Mouse (Mus musculus) kidney, embryonic 14.5 days (tissue): ENCODE data around the gene Fosb. TPM values are rescaled to one million over a fixed set of nuclear protein-coding genes. Genes with fewer than 3 reads are reported as not detected.

Experiments used
- ATAC-seq: fragments of 200-750 bp; cut with Nextera tagmentation; 2 replicates; pipeline ENCODE4 v1.8.0; 2017; ENCODE audit warnings: moderate number of reproducible peaks, mild to moderate bottlenecking, moderate TSS enrichment, moderate library complexity; ENCODE audit not compliant: low FRiP score, low TSS enrichment
- H3K27ac ChIP-seq: fragments of 300-500 bp; sonication (generic); 2 replicates; pipeline ENCODE4 v1.5.1; 2014; ENCODE audit warnings: low read depth, mild to moderate bottlenecking, low read length, moderate library complexity, mixed read lengths
- H3K27me3 ChIP-seq: fragments of 300-500 bp; sonication (generic); 2 replicates; pipeline ENCODE4 v1.6.1; 2014; ENCODE audit warnings: mild to moderate bottlenecking, low read length; ENCODE audit not compliant: control insufficient read depth, insufficient read depth
- H3K36me3 ChIP-seq: fragments of 300-500 bp; sonication (generic); 2 replicates; pipeline ENCODE4 v1.6.1; 2014; ENCODE audit warnings: low read length, mixed read lengths; ENCODE audit not compliant: control insufficient read depth, insufficient read depth
- H3K4me1 ChIP-seq: fragments of 300-500 bp; sonication (generic); 2 replicates; pipeline ENCODE4 v1.6.1; 2014; ENCODE audit warnings: low read length, mixed read lengths; ENCODE audit not compliant: control insufficient read depth, insufficient read depth
- H3K4me2 ChIP-seq: fragments of 300-500 bp; sonication (generic); replicated peaks from 2 replicates; pipeline ENCODE4 v1.6.1; 2014; ENCODE audit warnings: low read depth, mild to moderate bottlenecking, low read length
- H3K4me3 ChIP-seq: fragments of 300-500 bp; sonication (generic); 2 replicates; pipeline ENCODE4 v1.5.1; 2014; ENCODE audit warnings: mild to moderate bottlenecking, low read length
- H3K9ac ChIP-seq: fragments of 300-500 bp; sonication (generic); 2 replicates; pipeline ENCODE4 v1.6.1; 2014; ENCODE audit warnings: low read depth, mild to moderate bottlenecking, low read length, moderate library complexity
- H3K9me3 ChIP-seq: fragments of 300-500 bp; sonication (generic); 2 replicates; pipeline ENCODE4 v1.6.1; 2016; ENCODE audit warnings: low read length; ENCODE audit not compliant: control insufficient read depth
- WGBS: fragments of 180-500 bp; shearing (Covaris S2); extraction: QIAGEN DNeasy Blood & Tissue Kit; methylation state at CpG from one replicate; pipeline ENCODE4 v1.1.7; 2014; 5-methylcytosine and 5-hydroxymethylcytosine counted together
- polyA plus RNA-seq: library from polyadenylated mRNA; unstranded; fragments of >200 nt; fragmentation: Nextera tagmentation; extraction: Ambion mirVana; gene quantifications from 2 replicates; pipeline ENCODE4 v1.2.1, GENCODE M21; 2014

Gene Fosb
- polyA plus RNA-seq, 1 experiment from 2014 or later = 0.20 TPM

- Histone ChIP-seq H3K9ac (peak within 1 kb of the TSS; percentile 94), H3K27ac (peak within 1 kb of the TSS; percentile 96), H3K27me3 (no peaks in the 10 kb centered on the region), H3K9me3 (no peaks in the 10 kb centered on the region), H3K4me2 (peak within 1 kb of the TSS; percentile 96), H3K4me1 (peaks cover 20% of the 10 kb centered on the region), H3K36me3 (peaks cover 4% of the 10 kb centered on the region; the same call in 1 of the 2 replicates), H3K4me3 (peak within 1 kb of the TSS; percentile 97)
- ATAC-seq = peak; percentile 68
- WGBS = under 1% methylated on average over 61 of the region's 62 CpGs
These were observed 38.3 kb downstream of the Fosb start, which contains the start of gene Vasp for GRCm38 (mm10) chr7:19271238-19272172. Gene Vasp (minus strand): TSS chr7:19271817.

GRCm38 (mm10) chr7:19270509-19271237, 39.2 kb downstream of the Fosb start:
- H3K27ac ChIP-seq = peak overlapping the region; percentile 96
- H3K4me2 ChIP-seq = peak overlapping the region; percentile 96
- H3K27me3 ChIP-seq = no peaks in the 10 kb centered on the region
- peak overlapping the region; percentile 97 for H3K4me3 ChIP-seq
- WGBS = under 1% methylated on average over 20 of the region's 21 CpGs
- H3K9ac ChIP-seq = peak overlapping the region; percentile 94
- no peaks in the 10 kb centered on the region for H3K9me3 ChIP-seq
- peaks cover 8% of the 10 kb centered on the region for H3K36me3 ChIP-seq
- ATAC-seq = no peak
- H3K4me1 ChIP-seq = peaks cover 20% of the 10 kb centered on the region

- 1% methylated on average over 18 of the region's 19 CpGs for WGBS
These were observed 40.0 kb downstream of the Fosb start for GRCm38 (mm10) chr7:19269721-19270441.

GRCm38 (mm10) chr7:19268993-19269681, 40.7 kb downstream of the Fosb start:
- Histone ChIP-seq H3K36me3 (peaks cover 16% of the 10 kb centered on the region), H3K9ac (peak overlapping the region; percentile 94), H3K27me3 (no peaks in the 10 kb centered on the region), H3K4me2 (peak overlapping the region; percentile 96), H3K27ac (peak overlapping the region; percentile 96), H3K4me1 (peaks cover 20% of the 10 kb centered on the region), H3K4me3 (peak overlapping the region; percentile 97), H3K9me3 (no peaks in the 10 kb centered on the region)
- peak; percentile 1; the same call in 1 of the 2 replicates for ATAC-seq
- WGBS = 15% methylated on average over 10 of the region's 10 CpGs

More at GRCm38 (mm10) chr7:19269721-19270441, 40.0 kb downstream of the Fosb start:
- peak overlapping the region; percentile 94 for H3K9ac ChIP-seq
- peak overlapping the region; percentile 96 for H3K4me2 ChIP-seq
- no peaks in the 10 kb centered on the region for H3K27me3 ChIP-seq
- no peaks in the 10 kb centered on the region for H3K9me3 ChIP-seq
- H3K4me1 ChIP-seq = peaks cover 20% of the 10 kb centered on the region
- ATAC-seq = peak; percentile 53
- peak overlapping the region; percentile 97 for H3K4me3 ChIP-seq
- peaks cover 9% of the 10 kb centered on the region for H3K36me3 ChIP-seq
- H3K27ac ChIP-seq = peak overlapping the region; percentile 96

- H3K36me3 ChIP-seq = peaks cover 35% of the 10 kb centered on the region
- H3K9ac ChIP-seq = no peak overlapping the region
- no peaks in the 10 kb centered on the region for H3K9me3 ChIP-seq
- no peak overlapping the region for H3K4me2 ChIP-seq
- no peak for ATAC-seq
- 63% methylated on average over 10 of the region's 10 CpGs for WGBS
- peaks cover 20% of the 10 kb centered on the region for H3K4me1 ChIP-seq
- no peak overlapping the region for H3K4me3 ChIP-seq
- H3K27me3 ChIP-seq = no peaks in the 10 kb centered on the region
- H3K27ac ChIP-seq = no peak overlapping the region
These were observed 42.8 kb downstream of the Fosb start for GRCm38 (mm10) chr7:19267051-19267450.

DNA sequence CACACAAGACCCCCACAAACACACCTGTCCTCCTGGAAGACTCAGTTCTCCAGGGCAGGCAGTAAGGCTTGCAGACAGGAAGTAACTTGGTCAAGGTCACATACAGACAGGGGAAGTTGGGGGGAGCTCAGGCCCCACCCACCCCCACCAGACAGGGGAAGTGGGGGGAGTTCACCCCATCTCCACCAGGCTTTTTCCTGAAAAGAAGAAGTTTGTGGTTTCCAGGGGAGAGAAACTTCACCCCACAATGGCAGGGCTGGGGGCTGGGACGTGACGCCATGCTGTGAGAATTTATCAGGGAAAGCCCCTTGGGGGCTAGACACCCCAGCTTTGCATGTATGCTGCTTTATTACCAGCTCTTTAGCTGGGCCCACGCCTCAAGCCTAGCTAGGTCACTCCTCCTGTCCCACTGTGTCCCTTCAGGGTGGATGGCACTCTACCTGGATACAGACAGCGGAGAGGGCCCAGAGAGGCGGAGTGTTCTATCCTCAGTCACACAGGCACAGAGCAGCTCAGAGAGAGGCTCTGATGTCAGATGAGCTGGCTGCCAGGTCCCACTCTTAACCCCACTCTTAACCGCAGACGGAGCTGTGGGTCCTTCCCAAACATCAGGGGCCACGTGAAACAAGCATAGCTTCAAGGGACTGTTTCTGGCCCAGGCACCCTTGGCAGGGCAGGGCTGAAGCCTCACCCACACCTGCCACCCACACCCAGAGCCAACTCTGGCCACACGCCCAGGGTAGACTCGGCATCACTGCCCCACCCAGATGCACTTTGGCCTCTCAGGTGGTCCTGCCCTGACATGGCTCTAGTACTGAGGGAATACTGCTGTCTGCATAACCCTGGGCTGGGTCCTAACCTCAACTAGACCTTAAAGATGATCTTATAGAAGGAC, 43.7 kb downstream of the Fosb start:
- peaks cover 44% of the 10 kb centered on the region for H3K36me3 ChIP-seq
- H3K4me2 ChIP-seq = no peak overlapping the region
- H3K27ac ChIP-seq = no peak overlapping the region
- peaks cover 20% of the 10 kb centered on the region for H3K4me1 ChIP-seq
- no peak overlapping the region for H3K4me3 ChIP-seq
- no peak overlapping the region for H3K9ac ChIP-seq
- 73% methylated on average over 10 of the region's 10 CpGs for WGBS
- no peak for ATAC-seq
- H3K27me3 ChIP-seq = no peaks in the 10 kb centered on the region
- no peaks in the 10 kb centered on the region for H3K9me3 ChIP-seq

- Histone ChIP-seq H3K9me3 (no peaks in the 10 kb centered on the region), H3K9ac (no peak overlapping the region)
These were observed 44.7 kb downstream of the Fosb start for GRCm38 (mm10) chr7:19265147-19265546.

More at GRCm38 (mm10) chr7:19265147-19265546, 44.7 kb downstream of the Fosb start:
- Histone ChIP-seq H3K36me3 (peaks cover 54% of the 10 kb centered on the region), H3K27ac (no peak overlapping the region), H3K4me2 (no peak overlapping the region), H3K4me3 (no peak overlapping the region), H3K27me3 (no peaks in the 10 kb centered on the region), H3K4me1 (peaks cover 19% of the 10 kb centered on the region)
- no peak for ATAC-seq
- 58% methylated on average over 7 of the region's 7 CpGs for WGBS
